Mouse (Mus musculus) lung, embryonic 16.5 days (tissue): ENCODE measurements around the gene Sfxn4. TPM values are rescaled to one million over a fixed set of nuclear protein-coding genes. Genes with fewer than 3 reads are reported as not detected.
A peak's percentile ranks its signal among the peaks of the same experiment; 100 is the strongest.
"Not testable (repeated sequence)": the region's sequence is repeated elsewhere in the genome, so short reads cannot be mapped to it uniquely, and the experiment has no call there.

Experiments used
- ATAC-seq: fragments of 200-750 bp; cut with Nextera tagmentation; 2 replicates; pipeline ENCODE4 v1.8.0; 2017; ENCODE audit warnings: low read depth, mild to moderate bottlenecking, moderate library complexity
- H3K27ac ChIP-seq: fragments of 300-500 bp; sonication (generic); 2 replicates; pipeline ENCODE4 v1.5.1; 2014; ENCODE audit warnings: mild to moderate bottlenecking, control low read depth, low read length
- H3K27me3 ChIP-seq: fragments of 300-500 bp; sonication (generic); 2 replicates; pipeline ENCODE4 v1.6.1; 2014; ENCODE audit warnings: low read depth, low read length, mixed read lengths; ENCODE audit not compliant: control insufficient read depth, insufficient read depth
- H3K36me3 ChIP-seq: fragments of 300-500 bp; sonication (generic); 2 replicates; pipeline ENCODE4 v1.6.1; 2014; ENCODE audit warnings: low read length; ENCODE audit not compliant: control insufficient read depth, insufficient read depth
- H3K4me1 ChIP-seq: fragments of 300-500 bp; sonication (generic); replicated peaks from 2 replicates; pipeline ENCODE4 v1.6.1; 2014; ENCODE audit warnings: low read length, mixed read lengths; ENCODE audit not compliant: control insufficient read depth, insufficient read depth
- H3K4me2 ChIP-seq: fragments of 300-500 bp; sonication (generic); 2 replicates; pipeline ENCODE4 v1.6.1; 2014; ENCODE audit warnings: low read depth, low read length, control low read depth
- H3K4me3 ChIP-seq: fragments of 300-500 bp; sonication (generic); 2 replicates; pipeline ENCODE4 v1.5.1; 2014; ENCODE audit warnings: mild to moderate bottlenecking, low read length, control low read depth
- H3K9ac ChIP-seq: fragments of 300-500 bp; sonication (generic); 2 replicates; pipeline ENCODE4 v1.6.1; 2014; ENCODE audit warnings: low read length, control low read depth
- H3K9me3 ChIP-seq: fragments of 300-500 bp; sonication (generic); 2 replicates; pipeline ENCODE4 v1.6.1; 2016; ENCODE audit warnings: low read length; ENCODE audit not compliant: control insufficient read depth
- whole genome bisulfite sequencing: fragments of 180-500 bp; shearing (Covaris S2); extraction: QIAGEN DNeasy Blood & Tissue Kit; methylation state at CpG from one replicate; pipeline ENCODE4 v1.1.7; 2014; 5-methylcytosine and 5-hydroxymethylcytosine counted together
- polyA plus RNA-seq: library from polyadenylated mRNA; unstranded; fragments of >200 nt; fragmentation: Nextera tagmentation; extraction: Ambion mirVana; gene quantifications from 2 replicates; pipeline ENCODE4 v1.2.1, GENCODE M21; 2015

The Sfxn4 gene
- polyA plus RNA-seq, 1 experiment from 2014 or later = 6.0 TPM

- H3K27me3 ChIP-seq = no peaks in the 10 kb centered on the region
- no peak for ATAC-seq
Observed at GRCm38 (mm10) chr19:60870489-60870888, 9.2 kb upstream of the Sfxn4 start.

GRCm38 (mm10) chr19:60866169-60866568, 4.9 kb upstream of the Sfxn4 start:
- WGBS = 93% methylated on average over 4 of the region's 4 CpGs
- not testable (repeated sequence) for H3K9ac ChIP-seq, ATAC-seq

More at GRCm38 (mm10) chr19:60870489-60870888, 9.2 kb upstream of the Sfxn4 start:
- Histone ChIP-seq H3K4me2 (no peak overlapping the region), H3K27ac (no peak overlapping the region), H3K4me3 (no peak overlapping the region), H3K9me3 (no peaks in the 10 kb centered on the region), H3K4me1 (peaks cover 10% of the 10 kb centered on the region; the same call in 1 of the 2 replicates), H3K9ac (no peak overlapping the region), H3K36me3 (peaks cover 21% of the 10 kb centered on the region)
- 61% methylated on average over 1 of the region's 1 CpGs for WGBS

GRCm38 (mm10) chr19:60845731-60846130, 15.5 kb downstream of the Sfxn4 start:
- H3K4me3 ChIP-seq = no peak overlapping the region
- no peaks in the 10 kb centered on the region for H3K4me1 ChIP-seq
- no peak overlapping the region for H3K27ac ChIP-seq
- H3K9me3 ChIP-seq = no peaks in the 10 kb centered on the region
- no peaks in the 10 kb centered on the region for H3K27me3 ChIP-seq
- ATAC-seq = no peak
- H3K36me3 ChIP-seq = peaks cover 5% of the 10 kb centered on the region
- no peak overlapping the region for H3K4me2 ChIP-seq
- H3K9ac ChIP-seq = no peak overlapping the region

More at GRCm38 (mm10) chr19:60866169-60866568, 4.9 kb upstream of the Sfxn4 start:
- not testable (repeated sequence) for H3K4me3 ChIP-seq, H3K4me2 ChIP-seq, H3K9me3 ChIP-seq, H3K27ac ChIP-seq, H3K4me1 ChIP-seq, H3K27me3 ChIP-seq
- H3K36me3 ChIP-seq = peaks cover 27% of the 10 kb centered on the region

- H3K4me2 ChIP-seq = no peak overlapping the region
- H3K9ac ChIP-seq = no peak overlapping the region
- ATAC-seq = no peak
- H3K27ac ChIP-seq = no peak overlapping the region
- H3K27me3 ChIP-seq = no peaks in the 10 kb centered on the region
- peaks cover 5% of the 10 kb centered on the region for H3K36me3 ChIP-seq
- no peak overlapping the region for H3K4me3 ChIP-seq
- H3K4me1 ChIP-seq = no peaks in the 10 kb centered on the region
- H3K9me3 ChIP-seq = no peaks in the 10 kb centered on the region
Observed at GRCm38 (mm10) chr19:60843324-60843723, 18.0 kb downstream of the Sfxn4 start.

- Histone ChIP-seq H3K27ac (no peak overlapping the region), H3K4me1 (no peaks in the 10 kb centered on the region), H3K36me3 (peaks cover 28% of the 10 kb centered on the region), H3K9me3 (no peaks in the 10 kb centered on the region), H3K4me3 (no peak overlapping the region), H3K4me2 (no peak overlapping the region), H3K9ac (no peak overlapping the region), H3K27me3 (no peaks in the 10 kb centered on the region)
- 0 out of 2 replicates have a peak, but pooled peaks have one; percentile 31 for ATAC-seq
- 40% methylated on average over 1 of the region's 1 CpGs for WGBS
Observed at GRCm38 (mm10) chr19:60837747-60838146, 23.5 kb downstream of the Sfxn4 start.

GRCm38 (mm10) chr19:60818677-60819076, 42.6 kb downstream of the Sfxn4 start:
- 85% methylated on average over 6 of the region's 6 CpGs for WGBS
- Histone ChIP-seq H3K4me1 (no peaks in the 10 kb centered on the region), H3K27me3 (no peaks in the 10 kb centered on the region), H3K9ac (no peak overlapping the region), H3K36me3 (peaks cover 28% of the 10 kb centered on the region), H3K9me3 (no peaks in the 10 kb centered on the region), H3K4me2 (no peak overlapping the region), H3K4me3 (no peak overlapping the region), H3K27ac (no peak overlapping the region)
- ATAC-seq = no peak

GRCm38 (mm10) chr19:60813133-60813532, 48.1 kb downstream of the Sfxn4 start:
- H3K36me3 ChIP-seq = peaks cover 4% of the 10 kb centered on the region
- H3K9ac ChIP-seq = no peak overlapping the region
- H3K27ac ChIP-seq = no peak overlapping the region
- no peak for ATAC-seq
- H3K4me2 ChIP-seq = no peak overlapping the region
- no peak overlapping the region for H3K4me3 ChIP-seq
- 89% methylated on average over 6 of the region's 6 CpGs for WGBS
- H3K27me3 ChIP-seq = no peaks in the 10 kb centered on the region
- peaks cover 7% of the 10 kb centered on the region; the same call in 1 of the 2 replicates for H3K4me1 ChIP-seq
- H3K9me3 ChIP-seq = no peaks in the 10 kb centered on the region

GRCm38 (mm10) chr19:60812036-60812389, 49.3 kb downstream of the Sfxn4 start:
- H3K9me3 ChIP-seq = no peaks in the 10 kb centered on the region
- peaks cover 7% of the 10 kb centered on the region; the same call in 1 of the 2 replicates for H3K4me1 ChIP-seq
- H3K4me3 ChIP-seq = peak overlapping the region; percentile 79
- H3K27me3 ChIP-seq = no peaks in the 10 kb centered on the region
- H3K9ac ChIP-seq = peak overlapping the region; percentile 82
- WGBS = 19% methylated on average over 10 of the region's 10 CpGs
- no peak overlapping the region for H3K27ac ChIP-seq
- peaks cover 3% of the 10 kb centered on the region for H3K36me3 ChIP-seq
- peak overlapping the region; percentile 90 for H3K4me2 ChIP-seq
- ATAC-seq = no peak

- ATAC-seq = peak; percentile 100
- no peaks in the 10 kb centered on the region for H3K27me3 ChIP-seq
- peak within 1 kb of the TSS; percentile 54; the same call in 1 of the 2 replicates for H3K27ac ChIP-seq
- under 1% methylated on average over 45 of the region's 45 CpGs for WGBS
- peaks cover 7% of the 10 kb centered on the region; the same call in 1 of the 2 replicates for H3K4me1 ChIP-seq
- H3K4me3 ChIP-seq = peak within 1 kb of the TSS; percentile 79
- peak within 1 kb of the TSS; percentile 90 for H3K4me2 ChIP-seq
- peak within 1 kb of the TSS; percentile 82 for H3K9ac ChIP-seq
- peaks cover 2% of the 10 kb centered on the region; the same call in 1 of the 2 replicates for H3K36me3 ChIP-seq
- no peaks in the 10 kb centered on the region for H3K9me3 ChIP-seq
Observed at GRCm38 (mm10) chr19:60811098-60812035, 49.9 kb downstream of the Sfxn4 start, which contains the start of gene Fam45a. Gene Fam45a, plus strand, starts transcription at chr19:60811585.
